Mouse (Mus musculus): ENCODE measurements around the gene Orc4. TPM values are rescaled to one million over a fixed set of nuclear protein-coding genes. Genes with fewer than 3 reads are reported as not detected.
"Not testable (repeated sequence)": the region's sequence is repeated elsewhere in the genome, so short reads cannot be mapped to it uniquely, and the experiment has no call there.

The Orc4 gene
- polyA plus RNA-seq, 1 experiment from 2014 or later = 84.8 TPM

- ATAC-seq (ENCODE audit: insufficient number of reproducible peaks, insufficient read depth, low FRiP score, low read depth); H3K27ac ChIP-seq (replicated peaks in 1 of 2; ENCODE audit: control insufficient read depth in 1 of 2, insufficient read depth in 1 of 2, low read depth in 2 of 2, low read length in 2 of 2); H3K9me3 ChIP-seq (ENCODE audit: control insufficient read depth, low read length); H3K36me3 ChIP-seq (ENCODE audit: control insufficient read depth, insufficient read depth, low read length); H3K4me3 ChIP-seq (ENCODE audit: control insufficient read depth in 1 of 2, insufficient read depth in 1 of 2, low read depth in 1 of 2, low read length in 2 of 2); H3K27me3 ChIP-seq (ENCODE audit: control insufficient read depth, insufficient read depth, low read length); H3K9ac ChIP-seq (ENCODE audit: low read length); H3K4me2 ChIP-seq (ENCODE audit: low read length); H3K4me1 ChIP-seq (ENCODE audit: control insufficient read depth in 2 of 2, insufficient read depth in 2 of 2, low read length in 2 of 2): not testable (repeated sequence)
- 94% methylated on average over 6 of the region's 6 CpGs for WGBS
Observed at GRCm38 (mm10) chr2:48865596-48865995, 84.5 kb downstream of the Orc4 start.

Other genes with a start within 250 kb of the Orc4 start
- 14.9 and 16.4 TPM in 2 replicates for gene Acvr2a, start 136.2 kb downstream of the Orc4 start, polyA plus RNA-seq (2014; fragmentation: Nextera tagmentation; extraction: Ambion mirVana)
- gene Mbd5, start 769 bp downstream of the Orc4 start, polyA plus RNA-seq (2014; fragmentation: Nextera tagmentation; extraction: Ambion mirVana) = 22.8 and 26.2 TPM in 2 replicates

All from heart, embryonic 14.5 days (tissue).